Mouse (Mus musculus) lung, postnatal 0 days (tissue): Measurements from ENCODE around the gene Tek.

Experiments
- CTCF ChIP-seq: IDR thresholded peaks from 2 replicates; pipeline ENCODE4 v1.5.1; 2016; ENCODE audit warnings: antibody characterized with exemption, mild to moderate bottlenecking
- EP300 ChIP-seq: IDR thresholded peaks from 2 replicates; pipeline ENCODE4 v1.6.1; 2016; ENCODE audit warnings: antibody characterized with exemption, mild to moderate bottlenecking, control low read depth

GRCm38 (mm10) chr4:94738838-94739731, at the start of gene Tek:
- TF ChIP-seq CTCF (no peak), EP300 (peak; percentile 40; the same call in 1 of the 2 replicates)
